Mouse (Mus musculus): Measurements from ENCODE around the gene Ankrd65. TPM values are rescaled to one million over a fixed set of nuclear protein-coding genes. Genes with fewer than 3 reads are reported as not detected.

Ankrd65 gene
- polyA plus RNA-seq, 1 experiment from 2014 or later: 0.34 TPM

DNA sequence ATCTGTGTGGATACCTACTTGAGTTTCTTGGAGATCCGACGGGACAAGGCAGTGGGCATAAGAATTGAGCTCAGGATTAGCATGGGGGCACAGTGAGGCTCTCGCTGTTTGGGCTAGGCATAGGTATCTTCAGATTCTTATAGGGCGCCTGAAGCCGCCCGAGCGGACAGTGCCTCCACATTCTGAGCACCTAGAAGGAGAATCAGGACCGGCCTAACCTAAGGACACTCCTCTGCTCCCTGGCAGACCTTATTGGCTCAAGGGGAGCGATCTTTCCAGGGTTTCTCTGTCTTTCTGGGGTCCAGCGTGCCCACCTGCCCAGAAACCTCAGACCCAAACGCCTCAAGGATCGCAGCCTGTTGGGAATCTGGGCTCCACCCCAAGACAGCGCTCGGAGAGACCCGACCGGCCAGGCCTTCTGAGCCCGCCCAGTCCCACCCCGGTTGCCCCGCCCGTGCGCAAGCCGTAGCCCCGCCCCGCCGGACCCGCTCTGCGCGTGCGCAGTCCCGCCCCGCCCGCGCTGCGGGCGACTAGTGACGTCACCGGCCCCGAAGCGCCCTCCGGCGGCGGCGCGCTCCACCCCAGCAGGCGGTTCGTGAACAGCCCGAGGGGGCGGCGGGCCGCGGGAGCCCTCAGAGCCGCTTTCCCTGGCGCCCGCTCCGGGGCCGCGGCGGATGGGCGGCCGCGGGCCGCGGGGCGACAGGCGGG lies 56.8 kb downstream of the Ankrd65 start, which contains the start of gene Dvl1:
Gene Dvl1, plus strand, starts transcription at position 532 of the 708 bp plus-strand sequence.
- Histone ChIP-seq H3K27ac (ENCODE audit: low read depth) (peak within 1 kb of the TSS; percentile 80), H3K27me3 (ENCODE audit: insufficient read depth, low read length) (no peaks in the 10 kb centered on the region), H3K9me3 (ENCODE audit: low read length) (no peaks in the 10 kb centered on the region), H3K4me1 (ENCODE audit: insufficient read depth) (peaks cover 40% of the 10 kb centered on the region), H3K4me3 (ENCODE audit: low read depth, low read length) (peak within 1 kb of the TSS; percentile 73), H3K4me2 (ENCODE audit: low read depth, low read length) (peak within 1 kb of the TSS; percentile 95), H3K36me3 (replicated peaks; ENCODE audit: insufficient read depth, low read length) (no peaks in the 10 kb centered on the region), H3K9ac (replicated peaks) (peak within 1 kb of the TSS; percentile 95)
- WGBS (ENCODE audit: insufficient replicate concordance): 3% methylated on average over 47 of the region's 65 CpGs
- DNase-seq (peak; percentile 97), ATAC-seq (peak; percentile 92)
- TF ChIP-seq CTCF (IDR thresholded peaks at IDR 0.05; ENCODE audit: low read depth) (peak; percentile 59), EP300 (IDR thresholded peaks at IDR 0.05; ENCODE audit: low read depth) (no peak)

DNA sequence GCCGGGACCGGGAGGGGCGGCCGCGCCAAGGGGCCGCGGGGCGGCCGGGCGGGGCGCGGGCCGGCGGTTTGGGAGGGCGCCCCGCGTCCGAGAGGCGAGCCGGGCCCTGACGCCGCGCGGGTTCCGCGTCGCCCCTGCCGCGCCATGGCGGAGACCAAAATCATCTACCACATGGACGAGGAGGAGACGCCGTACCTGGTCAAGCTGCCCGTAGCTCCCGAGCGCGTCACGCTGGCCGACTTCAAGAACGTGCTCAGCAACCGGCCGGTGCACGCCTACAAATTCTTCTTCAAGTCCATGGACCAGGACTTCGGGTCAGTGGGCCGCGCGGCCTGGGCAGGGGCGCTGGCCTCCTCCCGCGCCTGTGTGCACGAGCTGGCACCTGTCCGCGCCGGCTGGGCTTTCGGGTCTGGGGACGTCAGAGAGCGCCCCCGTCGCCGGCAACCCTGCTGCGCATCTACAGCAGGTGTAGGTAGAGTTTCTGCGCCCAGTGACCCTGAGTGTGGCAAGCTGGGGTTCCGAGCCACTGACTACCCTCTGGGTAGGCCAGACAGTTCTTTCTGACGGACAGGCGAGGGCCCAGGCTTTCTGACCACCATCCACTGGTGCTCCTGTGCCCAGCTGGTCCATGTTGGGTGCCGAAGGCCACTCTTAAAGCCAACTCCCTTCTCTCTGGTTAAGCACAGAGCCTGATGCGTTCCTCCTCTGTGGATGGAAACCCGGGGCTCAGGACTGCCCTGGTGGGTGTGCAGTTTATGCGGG lies 57.5 kb downstream of the Ankrd65 start:
- H3K27me3 ChIP-seq (ENCODE audit: insufficient read depth, low read length): no peaks in the 10 kb centered on the region
- H3K4me2 ChIP-seq (ENCODE audit: low read depth, low read length): peak overlapping the region; percentile 95
- H3K9ac ChIP-seq (replicated peaks): peak overlapping the region; percentile 95
- peak; percentile 60 for ATAC-seq
- H3K4me3 ChIP-seq (ENCODE audit: low read depth, low read length): peak overlapping the region; percentile 73
- H3K4me1 ChIP-seq (ENCODE audit: insufficient read depth): peaks cover 40% of the 10 kb centered on the region
- H3K9me3 ChIP-seq (ENCODE audit: low read length): no peaks in the 10 kb centered on the region
- peak; percentile 27; the same call in 1 of the 2 replicates for TF ChIP-seq CTCF (IDR thresholded peaks at IDR 0.05; ENCODE audit: low read depth)
- TF ChIP-seq EP300 (IDR thresholded peaks at IDR 0.05; ENCODE audit: low read depth): no peak
- whole genome bisulfite sequencing (ENCODE audit: insufficient replicate concordance): 3% methylated on average over 49 of the region's 69 CpGs
- peak; percentile 64 for DNase-seq
- H3K36me3 ChIP-seq (replicated peaks; ENCODE audit: insufficient read depth, low read length): no peaks in the 10 kb centered on the region
- peak overlapping the region; percentile 80 for H3K27ac ChIP-seq (ENCODE audit: low read depth)

DNA sequence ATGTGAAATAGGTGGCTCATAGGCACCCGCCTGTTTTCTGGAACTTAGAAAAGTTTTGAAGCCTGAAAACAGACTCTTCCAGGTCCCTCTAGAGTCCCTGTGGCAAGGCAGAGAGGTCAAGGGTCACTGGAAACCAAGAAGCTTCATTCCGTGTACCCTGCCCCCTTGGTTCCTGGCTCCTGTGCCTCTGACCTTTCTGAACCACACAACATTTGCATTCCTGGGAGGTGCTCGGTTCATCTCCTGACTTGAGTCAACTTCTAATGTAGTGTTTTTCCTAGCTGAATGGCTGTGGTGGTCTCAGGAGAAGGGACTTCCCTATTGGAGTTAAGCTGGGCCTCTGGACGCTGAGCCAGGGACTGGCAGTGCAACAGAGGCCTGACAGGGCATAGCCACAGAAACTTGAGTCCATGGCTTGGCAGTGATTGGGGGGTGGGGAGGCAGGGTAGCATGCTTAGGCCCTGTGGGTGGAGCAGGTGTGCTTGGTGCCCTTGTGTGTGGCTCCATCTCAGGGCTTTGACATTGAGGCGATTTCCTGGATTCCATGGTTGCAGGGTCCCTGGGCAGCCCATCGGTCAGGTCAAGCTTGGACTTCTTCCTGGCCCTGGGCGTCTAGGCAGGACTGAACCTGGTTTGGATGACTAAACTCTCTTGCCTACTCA lies 58.3 kb downstream of the Ankrd65 start:
- ATAC-seq (no peak), DNase-seq (no peak)
- peak overlapping the region; percentile 95 for H3K4me2 ChIP-seq (ENCODE audit: low read depth, low read length)
- no peaks in the 10 kb centered on the region for H3K9me3 ChIP-seq (ENCODE audit: low read length)
- H3K27ac ChIP-seq (ENCODE audit: low read depth): 0 out of 2 replicates have a peak overlapping the region, but pooled peaks have one; percentile 80
- peak overlapping the region; percentile 73 for H3K4me3 ChIP-seq (ENCODE audit: low read depth, low read length)
- WGBS (ENCODE audit: insufficient replicate concordance): 63% methylated on average over 7 of the region's 7 CpGs
- no peaks in the 10 kb centered on the region for H3K27me3 ChIP-seq (ENCODE audit: insufficient read depth, low read length)
- H3K36me3 ChIP-seq (replicated peaks; ENCODE audit: insufficient read depth, low read length): no peaks in the 10 kb centered on the region; the same call in 1 of the 2 replicates
- H3K4me1 ChIP-seq (ENCODE audit: insufficient read depth): peaks cover 40% of the 10 kb centered on the region
- H3K9ac ChIP-seq (replicated peaks): peak overlapping the region; percentile 95
- TF ChIP-seq EP300 (IDR thresholded peaks at IDR 0.05; ENCODE audit: low read depth): no peak
- no peak for TF ChIP-seq CTCF (IDR thresholded peaks at IDR 0.05; ENCODE audit: low read depth)

Small RNAs within 50 kb of the gene (microRNA-seq; reads per million reads assigned to microRNA genes)
- not detected for gene Gm27743

Other genes with a start within 250 kb of the Ankrd65 start
- gene Nadk, start 228.1 kb upstream of the Ankrd65 start, polyA plus RNA-seq (2015; fragmentation: Nextera tagmentation; extraction: Ambion mirVana): 50.1 and 55.5 TPM in 2 replicates
- gene Slc35e2, start 189.0 kb upstream of the Ankrd65 start, polyA plus RNA-seq (2015; fragmentation: Nextera tagmentation; extraction: Ambion mirVana): 5.4 and 5.6 TPM in 2 replicates
- 22.8 and 24.9 TPM in 2 replicates for gene Cdk11b, start 165.6 kb upstream of the Ankrd65 start, polyA plus RNA-seq (2015; fragmentation: Nextera tagmentation; extraction: Ambion mirVana)
- not detected in 2 replicates for gene Gm10563, start 145.0 kb upstream of the Ankrd65 start, polyA plus RNA-seq (2015; fragmentation: Nextera tagmentation; extraction: Ambion mirVana)
- 5.9 and 6.8 TPM in 2 replicates for gene Mmp23, start 137.1 kb upstream of the Ankrd65 start, polyA plus RNA-seq (2015; fragmentation: Nextera tagmentation; extraction: Ambion mirVana)
- 3.4 and 4.3 TPM in 2 replicates for gene Mib2, start 121.2 kb upstream of the Ankrd65 start, polyA plus RNA-seq (2015; fragmentation: Nextera tagmentation; extraction: Ambion mirVana)
- 0.27 and 0.41 TPM in 2 replicates for gene Fndc10, start 96.1 kb upstream of the Ankrd65 start, polyA plus RNA-seq (2015; fragmentation: Nextera tagmentation; extraction: Ambion mirVana)
- gene Ssu72, start 85.6 kb upstream of the Ankrd65 start, polyA plus RNA-seq (2015; fragmentation: Nextera tagmentation; extraction: Ambion mirVana): 66.6 and 66.9 TPM in 2 replicates
- gene Tmem240, start 55.6 kb upstream of the Ankrd65 start, polyA plus RNA-seq (2015; fragmentation: Nextera tagmentation; extraction: Ambion mirVana): 0.02 and 0.06 TPM in 2 replicates
- gene Atad3a, start 29.3 kb upstream of the Ankrd65 start, polyA plus RNA-seq (2015; fragmentation: Nextera tagmentation; extraction: Ambion mirVana): 44.7 and 45.0 TPM in 2 replicates
- 0.25 and 0.28 TPM in 2 replicates for gene Vwa1, start 15.7 kb upstream of the Ankrd65 start, polyA plus RNA-seq (2015; fragmentation: Nextera tagmentation; extraction: Ambion mirVana)
- 0.21 and 0.40 TPM in 2 replicates for gene Tmem88b, start 4.6 kb upstream of the Ankrd65 start, polyA plus RNA-seq (2015; fragmentation: Nextera tagmentation; extraction: Ambion mirVana)
- gene Mrpl20, start 12.4 kb downstream of the Ankrd65 start, polyA plus RNA-seq (2015; fragmentation: Nextera tagmentation; extraction: Ambion mirVana): 167 and 171 TPM in 2 replicates
- 47.7 and 52.5 TPM in 2 replicates for gene Ccnl2, start 22.1 kb downstream of the Ankrd65 start, polyA plus RNA-seq (2015; fragmentation: Nextera tagmentation; extraction: Ambion mirVana)
- gene Aurkaip1, start 40.8 kb downstream of the Ankrd65 start, polyA plus RNA-seq (2015; fragmentation: Nextera tagmentation; extraction: Ambion mirVana): 89.9 and 92.7 TPM in 2 replicates
- gene Mxra8, start 49.2 kb downstream of the Ankrd65 start, polyA plus RNA-seq (2015; fragmentation: Nextera tagmentation; extraction: Ambion mirVana): 13.7 and 14.4 TPM in 2 replicates
- 5.1 and 5.7 TPM in 2 replicates for gene Dvl1, start 57.0 kb downstream of the Ankrd65 start, polyA plus RNA-seq (2015; fragmentation: Nextera tagmentation; extraction: Ambion mirVana)
- gene Tas1r3, start 72.9 kb downstream of the Ankrd65 start, polyA plus RNA-seq (2015; fragmentation: Nextera tagmentation; extraction: Ambion mirVana): 0.08 and 0.09 TPM in 2 replicates
- 8.1 and 8.4 TPM in 2 replicates for gene Cptp, start 79.0 kb downstream of the Ankrd65 start, polyA plus RNA-seq (2015; fragmentation: Nextera tagmentation; extraction: Ambion mirVana)
- 14.9 and 17.4 TPM in 2 replicates for gene Ints11, start 79.1 kb downstream of the Ankrd65 start, polyA plus RNA-seq (2015; fragmentation: Nextera tagmentation; extraction: Ambion mirVana)
- 14.1 and 15.3 TPM in 2 replicates for gene Pusl1, start 101.3 kb downstream of the Ankrd65 start, polyA plus RNA-seq (2015; fragmentation: Nextera tagmentation; extraction: Ambion mirVana)
- 2.1 and 2.8 TPM in 2 replicates for gene Acap3, start 101.4 kb downstream of the Ankrd65 start, polyA plus RNA-seq (2015; fragmentation: Nextera tagmentation; extraction: Ambion mirVana)
- 45.9 and 56.7 TPM in 2 replicates for gene Ube2j2, start 153.4 kb downstream of the Ankrd65 start, polyA plus RNA-seq (2015; fragmentation: Nextera tagmentation; extraction: Ambion mirVana)
- gene C1qtnf12, start 171.9 kb downstream of the Ankrd65 start, polyA plus RNA-seq (2015; fragmentation: Nextera tagmentation; extraction: Ambion mirVana): 39.5 and 39.7 TPM in 2 replicates
- 3.5 and 4.7 TPM in 2 replicates for gene B3galt6, start 202.2 kb downstream of the Ankrd65 start, polyA plus RNA-seq (2015; fragmentation: Nextera tagmentation; extraction: Ambion mirVana)
- 91.5 and 94.2 TPM in 2 replicates for gene Sdf4, start 202.4 kb downstream of the Ankrd65 start, polyA plus RNA-seq (2015; fragmentation: Nextera tagmentation; extraction: Ambion mirVana)
- gene Tnfrsf4, start 223.4 kb downstream of the Ankrd65 start, polyA plus RNA-seq (2015; fragmentation: Nextera tagmentation; extraction: Ambion mirVana): 0.26 and 0.36 TPM in 2 replicates
- 0.78 and 1.2 TPM in 2 replicates for gene Tnfrsf18, start 235.7 kb downstream of the Ankrd65 start, polyA plus RNA-seq (2015; fragmentation: Nextera tagmentation; extraction: Ambion mirVana)